In genomic region chr16:78484319-78484718, GRCm38 (mm10) we compare ENCODE assay signal across 22 mouse cellular contexts.
DNase-seq lines count a peak whose midpoint lies in the region; ATAC-seq and TF ChIP-seq lines count a peak whose summit lies in the region.
"Had no signal": no experiment of that assay in that cellular context is flagged by ENCODE, and none has a peak within 500 bp of the region (broad histone marks: within the 10 kb centered on the region; RNA-seq: fewer than 3 reads in every experiment).

No protein-coding gene starts in this region.

- ATAC-seq in megakaryocyte, adult 5-6 weeks (ENCODE audit: poor library complexity, severe bottlenecking) = peak; percentile 53
- ATAC-seq: forebrain, embryonic 14.5 days; forebrain, embryonic 16.5 days had no signal

- TF ChIP-seq POLR2A in testis, adult 2 months (IDR thresholded peaks at IDR 0.05; ENCODE audit: control insufficient read depth, low read depth, low read length) = no peak

- intact Hi-C loops in heart, postnatal 14 days (cut with DNase I) = no loop called here

- DNase-seq in testis, postnatal 10 days (ENCODE audit: low spot score) = no peak
- DNase-seq in thymus, adult 18-20 months = no peak
- no peak for DNase-seq in heart, postnatal 14 days
- DNase-seq: adrenal gland, adult 2 months; adrenal gland, postnatal 10 days; adrenal gland, postnatal 25 days; cerebellum, adult 11 months; cerebellum, adult 18-20 months; cerebellum, adult 8-10 months; cerebellum, adult 9-11 months; cerebellum, postnatal 14 days; cerebellum, postnatal 36 days; embryo, embryonic 11 days had no signal

- H3K27me3 ChIP-seq in testis, adult 2 months (ENCODE audit: control insufficient read depth, insufficient read depth, low read length) = no peaks in the 10 kb centered on the region
- H3K27me3 ChIP-seq: embryonic facial prominence, embryonic 13.5 days; embryonic facial prominence, embryonic 15.5 days; forebrain, embryonic 12.5 days had no signal

- no peaks in the 10 kb centered on the region for H3K4me1 ChIP-seq in testis, adult 2 months (ENCODE audit: control insufficient read depth, insufficient read depth, low read length)
- H3K4me1 ChIP-seq: embryonic facial prominence, embryonic 13.5 days; embryonic facial prominence, embryonic 15.5 days; forebrain, embryonic 10.5 days; forebrain, embryonic 12.5 days had no signal

- H3K27ac ChIP-seq in testis, adult 2 months (ENCODE audit: control insufficient read depth, insufficient read depth, low read depth, low read length) = no peak overlapping the region
- H3K27ac ChIP-seq: embryonic facial prominence, embryonic 13.5 days; embryonic facial prominence, embryonic 15.5 days; forebrain, embryonic 10.5 days; forebrain, embryonic 12.5 days had no signal

- TF ChIP-seq CTCF in testis, adult 2 months (IDR thresholded peaks at IDR 0.05; ENCODE audit: control insufficient read depth, insufficient read depth, insufficient replicate concordance, low read depth, low read length) = no peak

- H3K4me3 ChIP-seq in testis, adult 2 months (ENCODE audit: control insufficient read depth, low read depth, low read length) = peak overlapping the region; percentile 64
- H3K4me3 ChIP-seq: embryonic facial prominence, embryonic 13.5 days; embryonic facial prominence, embryonic 15.5 days; erythroblast, embryonic 14.5 days; forebrain, embryonic 10.5 days; forebrain, embryonic 12.5 days had no signal

- H3K36me3 ChIP-seq in testis, adult 2 months (ENCODE audit: control insufficient read depth, insufficient read depth, low read length) = no peaks in the 10 kb centered on the region
- H3K36me3 ChIP-seq: embryonic facial prominence, embryonic 13.5 days; embryonic facial prominence, embryonic 15.5 days; forebrain, embryonic 10.5 days; forebrain, embryonic 12.5 days had no signal
